Mouse (Mus musculus): ENCODE results near the gene Evi2b.

The Evi2b gene

DNA sequence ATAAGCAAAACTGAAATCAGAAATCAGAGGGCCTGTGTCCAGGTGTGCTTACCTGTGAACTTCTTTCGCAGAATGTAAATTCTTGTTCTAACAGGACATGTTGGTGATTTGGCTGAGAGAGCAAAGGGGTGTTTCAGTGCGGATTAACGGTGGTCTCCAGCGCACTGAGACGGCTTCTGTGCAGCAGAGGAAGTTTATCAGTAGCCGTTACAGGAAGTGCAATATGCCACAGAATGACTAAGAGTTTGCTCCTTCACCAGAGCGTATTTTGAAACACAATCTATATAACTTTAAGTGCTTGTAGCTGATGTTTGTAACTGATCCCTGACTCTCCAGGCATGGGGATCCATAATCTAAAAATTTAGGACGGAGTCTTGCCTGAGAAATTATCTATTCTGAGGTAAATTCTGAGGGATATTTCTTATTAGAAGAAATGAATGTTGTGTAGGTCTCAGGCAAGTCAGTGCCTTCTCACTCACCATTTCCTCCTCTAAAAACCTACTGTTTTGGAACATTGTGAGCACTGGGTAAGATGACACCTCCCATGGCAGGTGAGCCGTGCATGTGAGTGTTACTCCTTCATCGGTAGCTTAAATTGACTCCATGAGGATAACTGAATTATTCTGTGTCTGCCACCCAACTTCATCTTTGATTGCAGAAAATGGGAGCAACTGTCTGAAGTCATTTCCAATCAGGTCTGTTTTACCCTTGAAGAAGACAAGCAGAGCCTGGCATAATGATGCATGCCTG, at the start of gene Evi2b:
Gene Evi2b (minus strand): TSS at position 203 of the 750 bp plus-strand sequence.
- DNase-seq (ENCODE audit: extremely low spot score) = no peak

DNA sequence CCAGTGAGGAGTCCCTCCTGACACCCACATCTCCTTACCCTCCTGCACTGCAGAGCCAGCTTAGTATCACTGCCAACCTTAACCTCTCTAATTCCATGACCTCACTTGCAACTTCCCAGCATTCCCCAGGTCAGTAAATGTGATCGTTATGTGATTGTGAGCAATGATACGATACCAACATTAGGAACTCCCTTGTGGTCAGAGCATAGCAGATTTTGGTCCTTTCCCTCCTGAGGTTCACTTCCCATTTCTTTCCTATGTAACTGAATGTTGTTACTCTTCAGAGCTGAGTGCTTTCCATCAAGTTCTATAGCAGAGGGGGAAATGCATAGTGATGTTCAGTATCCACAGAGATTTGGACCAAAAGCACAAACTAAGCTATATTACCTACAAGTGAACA, 46.8 kb upstream of the Evi2b start:
- DNase-seq (ENCODE audit: extremely low spot score) = no peak

DNA sequence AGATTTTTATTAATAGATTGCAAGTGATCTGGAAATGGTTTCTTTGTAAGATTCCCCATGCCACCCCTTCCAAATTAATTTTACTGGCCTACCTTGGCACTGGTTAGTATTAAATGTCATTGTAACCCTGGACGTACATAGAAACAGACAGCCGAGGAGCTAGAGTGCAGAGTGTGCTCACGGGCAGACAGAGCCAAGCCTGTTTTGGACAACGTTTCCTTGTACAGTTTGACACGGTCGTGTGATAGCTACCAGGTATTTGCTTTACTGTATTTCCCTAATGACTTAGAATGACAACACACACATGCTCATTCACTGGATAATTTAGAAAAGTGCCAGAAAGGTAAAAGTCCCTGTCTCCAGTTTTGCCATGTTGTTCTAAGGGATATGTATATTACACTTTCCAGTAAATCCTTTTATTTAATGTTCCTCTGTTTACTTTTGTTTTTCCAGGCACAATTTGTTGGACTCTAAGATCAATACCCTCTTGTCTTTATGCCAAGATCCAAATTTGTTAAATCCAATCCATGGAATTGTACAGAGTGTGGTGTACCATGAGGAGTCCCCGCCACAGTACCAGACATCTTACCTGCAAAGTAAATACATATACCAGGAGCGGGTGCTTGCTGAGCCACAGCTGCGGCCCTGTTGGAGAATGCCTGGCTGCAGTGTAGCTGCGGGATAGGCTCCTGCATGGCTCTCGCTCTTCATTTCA, 44.8 kb upstream of the Evi2b start:
- DNase-seq (ENCODE audit: extremely low spot score) = no peak

DNA sequence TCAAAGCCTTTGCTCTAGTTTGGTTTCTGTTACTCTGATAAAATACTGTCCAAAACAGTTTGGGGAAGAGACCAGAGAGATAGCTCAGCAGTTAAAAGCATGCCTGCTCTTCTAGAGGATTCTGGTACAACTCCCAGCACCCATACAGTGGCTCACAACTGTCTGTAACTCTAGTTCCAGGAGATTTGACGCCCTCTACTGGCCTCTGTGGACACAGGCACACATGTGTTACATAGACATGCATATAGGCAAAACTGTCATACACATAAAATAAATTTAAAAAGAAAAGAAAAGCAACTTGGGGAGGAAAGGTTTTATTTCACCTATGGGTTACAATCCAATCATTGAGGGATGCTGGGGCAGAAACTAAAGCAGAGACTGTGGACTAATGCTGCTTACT, 43.4 kb upstream of the Evi2b start:
- no peak for DNase-seq (ENCODE audit: extremely low spot score)

DNA sequence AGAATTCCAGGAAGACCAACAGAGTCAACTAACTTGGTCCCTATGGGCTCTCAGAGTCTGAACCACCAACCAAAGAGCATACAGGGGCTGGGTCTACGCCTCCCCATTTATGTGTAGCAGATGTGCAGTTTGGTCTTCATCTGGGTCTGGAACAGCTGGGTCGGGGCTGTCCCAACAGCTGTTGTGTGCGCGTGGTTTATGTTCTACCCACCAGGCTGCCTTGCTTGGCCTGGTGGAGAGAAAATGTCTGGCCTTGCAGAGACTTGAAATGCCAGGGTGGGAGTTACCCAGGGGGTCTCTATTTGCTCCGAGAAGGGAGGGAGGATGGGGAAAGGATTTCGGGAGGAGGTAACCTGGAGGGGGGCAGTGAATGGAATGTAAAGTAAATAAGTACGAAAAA, 39.9 kb upstream of the Evi2b start:
- no peak for DNase-seq (ENCODE audit: extremely low spot score)

DNA sequence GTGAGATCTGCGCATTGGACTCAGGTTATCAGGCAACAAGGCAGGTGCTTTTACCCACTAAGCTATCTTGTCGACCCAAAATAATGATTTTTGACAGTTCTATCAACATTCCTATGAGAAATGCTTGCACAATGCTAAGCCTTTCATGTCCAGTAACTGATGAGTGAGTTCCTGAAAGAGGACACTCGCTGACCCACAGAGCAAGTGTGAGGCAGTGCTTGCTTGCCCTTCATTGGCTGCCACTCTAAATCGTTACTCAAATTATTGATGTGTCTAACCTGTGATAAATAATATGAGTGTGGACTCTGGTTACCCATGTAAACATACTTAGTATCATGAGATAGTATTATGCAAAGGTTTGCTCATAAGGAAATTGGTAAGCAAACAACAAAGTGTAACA, 37.0 kb upstream of the Evi2b start:
- DNase-seq (ENCODE audit: extremely low spot score) = no peak

DNA sequence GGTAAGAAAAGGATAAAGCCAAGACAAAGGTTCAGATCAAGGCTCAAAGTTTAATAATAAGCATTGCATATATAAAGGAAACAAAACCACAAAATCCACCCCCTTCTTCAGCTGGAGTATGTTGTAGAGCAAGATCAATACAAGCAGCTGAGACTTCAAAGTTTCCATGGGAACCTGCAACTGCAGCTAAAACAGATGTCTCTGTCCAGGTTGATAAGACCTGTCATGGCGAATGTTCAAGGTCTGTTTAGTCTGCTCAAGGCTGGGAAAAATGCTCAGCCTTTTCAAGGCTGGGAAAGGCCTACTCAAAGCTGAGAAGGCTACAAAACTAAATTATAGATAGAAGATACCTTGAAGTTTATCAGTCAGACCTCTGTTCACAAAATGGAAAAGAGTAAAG, 29.1 kb upstream of the Evi2b start:
- DNase-seq (ENCODE audit: extremely low spot score) = no peak

DNA sequence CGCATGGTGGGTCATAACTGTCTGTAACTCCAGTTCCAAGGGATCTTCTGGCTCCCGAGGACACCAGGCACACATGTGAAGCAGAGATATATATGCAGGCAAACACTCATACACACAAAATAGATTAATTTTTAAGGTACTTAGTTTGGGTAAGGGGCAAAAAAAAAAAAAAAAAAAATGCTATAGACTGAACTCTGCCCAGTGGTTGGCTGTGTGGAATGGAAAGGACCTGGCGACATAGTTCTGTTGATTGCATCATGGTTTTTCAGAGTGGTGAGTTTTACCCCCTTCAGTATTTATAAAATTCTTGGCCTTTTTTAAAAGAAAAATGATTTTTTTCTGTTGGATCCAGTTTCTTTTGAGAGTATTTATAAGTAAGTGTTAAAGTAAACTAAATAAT, 12.7 kb upstream of the Evi2b start:
- DNase-seq (ENCODE audit: extremely low spot score) = no peak

DNA sequence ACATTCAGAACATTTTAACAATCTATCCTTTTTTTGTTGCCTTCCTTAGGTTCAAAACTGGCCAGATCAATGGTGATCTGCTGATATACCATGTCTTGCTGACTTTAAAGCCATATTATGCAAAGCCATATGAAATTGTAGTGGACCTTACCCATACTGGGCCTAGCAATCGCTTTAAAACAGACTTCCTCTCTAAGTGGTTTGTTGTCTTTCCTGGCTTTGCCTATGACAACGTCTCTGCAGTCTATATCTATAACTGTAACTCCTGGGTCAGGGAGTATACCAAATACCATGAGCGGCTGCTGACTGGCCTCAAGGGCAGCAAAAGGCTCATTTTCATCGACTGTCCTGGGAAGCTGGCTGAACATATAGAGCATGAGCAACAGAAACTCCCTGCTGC, 12.0 kb upstream of the Evi2b start:
- no peak for DNase-seq (ENCODE audit: extremely low spot score)

DNA sequence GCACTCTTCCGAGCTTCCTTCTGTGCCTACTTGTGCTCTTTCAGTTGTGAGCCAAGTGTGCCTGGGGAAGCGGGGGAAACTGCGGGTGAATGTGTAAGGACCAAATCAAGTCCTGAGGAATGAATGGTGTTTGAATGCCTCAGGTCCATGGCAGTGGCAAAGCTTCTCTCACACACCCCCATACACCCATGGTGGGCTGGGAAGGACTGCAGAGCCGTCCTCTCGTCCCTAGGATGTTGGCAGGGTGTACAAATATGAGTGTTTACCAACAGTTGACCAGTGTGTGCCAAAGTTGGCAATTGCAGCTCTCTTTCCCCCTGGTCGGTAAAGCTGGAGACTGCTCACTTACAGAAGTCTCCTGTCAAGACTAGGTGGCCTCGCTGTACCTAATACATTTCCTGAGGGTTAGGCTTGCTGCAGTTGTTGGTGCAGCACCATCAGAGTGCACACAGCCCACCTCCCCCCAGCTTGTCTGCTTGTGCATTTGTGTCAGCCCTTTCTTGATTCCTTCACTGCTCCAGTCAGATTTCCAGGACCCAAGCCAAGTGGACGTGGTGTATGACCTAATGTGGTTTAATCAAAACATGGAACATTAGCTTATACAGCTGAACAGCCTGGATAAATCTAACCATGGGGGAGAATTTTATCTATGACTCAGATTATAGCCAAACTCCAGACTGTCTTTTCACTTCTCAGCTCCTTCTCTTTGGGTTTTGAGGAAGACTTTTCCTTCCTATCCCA, 10.6 kb upstream of the Evi2b start:
- DNase-seq (ENCODE audit: extremely low spot score) = no peak

DNA sequence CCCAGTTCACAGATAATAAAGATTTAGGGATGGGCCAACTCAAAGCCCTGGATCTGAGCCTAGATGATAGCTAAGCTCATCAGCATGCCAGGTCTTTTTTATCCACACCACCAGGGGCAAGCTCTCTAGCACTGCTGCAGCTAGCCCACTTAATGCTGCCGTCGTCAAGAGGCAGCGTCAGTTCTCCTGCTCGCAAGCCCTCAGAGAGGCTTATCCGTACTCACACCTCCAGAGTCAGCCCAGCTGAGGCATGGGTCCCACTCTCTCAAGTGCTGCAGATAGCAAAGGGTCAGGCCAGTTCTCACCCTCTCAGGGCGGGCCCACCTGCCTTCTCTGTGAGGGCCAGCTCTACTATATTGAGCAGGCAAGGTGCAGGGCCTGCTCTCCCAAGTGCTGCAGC, 9.7 kb upstream of the Evi2b start:
- DNase-seq (ENCODE audit: extremely low spot score) = no peak

DNA sequence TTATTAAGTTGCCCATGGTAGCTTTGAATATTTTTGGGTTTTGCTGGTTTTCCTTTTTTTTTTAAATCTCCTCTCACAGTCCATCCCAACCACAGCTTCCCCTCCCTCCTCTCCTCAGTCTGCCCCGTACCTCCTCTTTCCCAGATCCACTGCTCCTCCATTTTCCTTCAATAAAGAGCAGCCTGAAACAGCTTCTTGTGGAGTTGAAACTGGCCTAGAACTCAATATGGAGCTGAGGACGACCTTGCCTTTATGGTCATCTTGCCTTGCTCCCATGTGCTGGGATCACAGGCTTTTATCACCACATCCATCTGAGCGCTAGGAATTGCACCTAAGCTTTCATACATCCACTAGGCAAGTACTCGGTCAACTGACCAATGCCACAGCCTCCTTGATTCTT, 7.9 kb upstream of the Evi2b start:
- no peak for DNase-seq (ENCODE audit: extremely low spot score)

DNA sequence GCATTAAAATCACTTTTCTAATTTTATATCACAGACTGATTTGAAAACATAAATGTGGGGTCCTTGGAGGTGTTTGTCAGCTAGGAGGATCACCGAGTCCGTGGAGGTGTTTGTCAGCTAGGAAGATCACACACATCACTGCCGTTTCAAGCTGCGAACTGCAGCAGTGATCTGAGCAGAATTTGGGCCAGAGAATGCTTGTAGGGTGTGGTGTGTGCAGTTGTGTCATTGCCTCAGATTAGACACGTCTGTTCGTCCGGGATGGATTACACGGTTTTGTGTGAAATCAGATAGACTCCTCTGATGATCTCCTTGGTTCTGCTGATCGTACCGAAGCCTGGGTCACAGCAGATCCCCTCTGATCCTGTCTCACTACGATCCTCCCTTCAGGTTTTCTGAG, 7.2 kb upstream of the Evi2b start:
- DNase-seq (ENCODE audit: extremely low spot score) = no peak

DNA sequence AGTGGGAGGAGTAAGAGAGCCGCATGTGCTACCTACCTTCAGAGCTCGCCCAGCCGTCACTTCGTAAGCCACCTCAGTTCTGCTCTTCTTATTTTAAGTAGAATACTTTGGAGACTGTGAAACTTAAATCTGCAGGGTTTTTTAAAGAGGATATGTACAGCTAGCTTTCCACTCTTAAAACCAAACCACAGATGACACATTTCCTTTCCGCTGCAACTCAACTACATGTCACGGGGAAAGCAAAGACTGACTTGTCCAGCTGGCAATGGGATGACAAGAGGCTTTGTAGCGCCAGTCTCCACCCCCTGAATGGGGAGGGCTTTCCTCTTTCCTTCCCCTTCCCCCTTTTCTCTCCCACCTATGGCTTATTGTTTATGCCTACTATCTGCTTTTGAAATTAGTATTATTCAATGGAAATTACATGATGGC, 6.8 kb upstream of the Evi2b start, which contains the start of the genes Evi2 and Evi2a:
Gene Evi2 (minus strand): TSS at position 257 of the 429 bp plus-strand sequence.
Gene Evi2a (minus strand): TSS at position 277 of the 429 bp plus-strand sequence.
- DNase-seq (ENCODE audit: extremely low spot score) = no peak

DNA sequence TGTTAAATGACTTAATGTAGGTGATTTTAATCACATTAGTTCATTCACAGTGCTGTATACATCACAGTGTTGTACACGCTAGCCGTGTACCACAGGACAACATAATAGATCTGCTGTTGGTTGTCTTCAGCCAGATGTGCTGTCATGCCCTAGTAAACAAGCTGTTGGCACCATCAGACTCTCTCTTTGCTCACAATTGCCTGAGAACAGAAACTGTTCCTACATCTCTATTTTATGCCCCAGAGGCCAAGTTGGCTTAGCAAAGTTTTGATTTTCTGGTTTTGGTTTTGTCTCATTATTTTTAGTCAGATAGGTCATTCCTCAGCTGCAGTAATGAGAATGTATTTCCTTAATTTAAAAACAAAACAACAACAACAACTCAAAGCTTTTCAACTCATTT, 6.2 kb upstream of the Evi2b start:
- no peak for DNase-seq (ENCODE audit: extremely low spot score)

DNA sequence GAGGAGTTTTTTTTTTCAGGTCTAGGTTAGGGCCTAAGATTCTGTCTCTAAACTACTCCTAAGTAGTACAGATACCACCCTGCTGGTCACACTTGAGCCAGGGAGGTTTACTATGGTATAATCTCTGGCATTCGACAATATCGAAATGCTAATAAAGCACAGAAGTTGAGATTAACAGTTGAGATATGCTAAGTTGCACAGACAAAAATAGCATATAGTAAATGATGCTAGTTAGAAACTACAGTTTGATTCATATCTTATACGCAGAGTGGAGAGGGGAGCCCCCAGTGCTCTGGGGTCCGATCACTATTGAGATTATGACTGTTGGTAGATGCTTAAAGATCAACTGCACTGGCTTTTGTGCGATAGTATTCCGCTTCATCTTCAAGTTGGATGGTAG, 5.7 kb upstream of the Evi2b start:
- no peak for DNase-seq (ENCODE audit: extremely low spot score)

DNA sequence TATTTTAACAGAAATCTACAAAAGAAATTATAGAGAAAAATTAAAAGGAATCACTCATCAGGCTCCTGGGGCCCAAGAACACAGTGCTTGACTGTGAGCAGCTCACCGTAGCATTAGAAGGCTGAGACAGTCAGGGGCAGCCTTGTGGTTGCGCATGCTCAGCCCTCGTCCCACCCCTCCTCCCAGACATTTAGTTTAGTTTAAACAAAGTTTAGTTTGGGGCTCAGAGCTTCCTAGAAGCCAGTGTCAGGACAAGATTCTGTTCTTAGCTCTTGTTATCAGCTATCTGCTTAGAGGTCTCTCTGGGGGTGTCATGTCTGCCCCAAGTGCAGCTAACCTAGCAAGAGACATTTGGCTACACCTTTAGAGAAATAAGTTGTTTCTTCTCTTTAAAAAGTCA, 5.0 kb upstream of the Evi2b start:
- no peak for DNase-seq (ENCODE audit: extremely low spot score)

DNA sequence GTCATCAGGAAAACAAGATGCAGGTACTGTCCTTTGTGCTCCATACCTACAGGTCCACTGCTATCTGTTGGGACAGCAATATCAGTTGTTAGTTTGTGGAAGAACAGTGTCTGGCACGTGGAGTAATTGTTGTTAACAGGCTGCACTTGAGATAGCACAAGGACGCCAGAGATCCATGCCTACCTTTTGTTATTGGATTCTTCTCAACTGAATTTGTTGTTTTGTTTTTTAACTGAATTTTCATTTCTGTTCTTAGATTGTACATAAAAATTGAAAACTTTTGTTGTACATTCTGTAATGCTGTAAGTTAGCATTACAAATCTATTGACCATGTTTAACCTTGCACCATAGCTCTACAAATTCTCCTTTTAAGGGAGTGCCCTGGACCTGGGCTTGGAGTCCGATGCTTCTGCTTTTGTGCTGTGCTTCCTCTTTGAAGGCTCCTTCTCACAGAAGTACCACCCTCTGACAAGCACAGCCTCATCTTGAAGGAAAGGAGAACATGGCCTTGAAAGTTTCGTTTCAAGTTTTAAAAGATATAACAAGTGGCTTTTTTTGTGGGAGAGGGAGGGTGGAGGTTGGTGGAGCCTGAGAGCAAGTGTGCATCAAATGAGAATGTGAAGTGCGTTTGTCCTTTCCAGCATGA, 4.3 kb upstream of the Evi2b start:
- no peak for DNase-seq (ENCODE audit: extremely low spot score)

DNA sequence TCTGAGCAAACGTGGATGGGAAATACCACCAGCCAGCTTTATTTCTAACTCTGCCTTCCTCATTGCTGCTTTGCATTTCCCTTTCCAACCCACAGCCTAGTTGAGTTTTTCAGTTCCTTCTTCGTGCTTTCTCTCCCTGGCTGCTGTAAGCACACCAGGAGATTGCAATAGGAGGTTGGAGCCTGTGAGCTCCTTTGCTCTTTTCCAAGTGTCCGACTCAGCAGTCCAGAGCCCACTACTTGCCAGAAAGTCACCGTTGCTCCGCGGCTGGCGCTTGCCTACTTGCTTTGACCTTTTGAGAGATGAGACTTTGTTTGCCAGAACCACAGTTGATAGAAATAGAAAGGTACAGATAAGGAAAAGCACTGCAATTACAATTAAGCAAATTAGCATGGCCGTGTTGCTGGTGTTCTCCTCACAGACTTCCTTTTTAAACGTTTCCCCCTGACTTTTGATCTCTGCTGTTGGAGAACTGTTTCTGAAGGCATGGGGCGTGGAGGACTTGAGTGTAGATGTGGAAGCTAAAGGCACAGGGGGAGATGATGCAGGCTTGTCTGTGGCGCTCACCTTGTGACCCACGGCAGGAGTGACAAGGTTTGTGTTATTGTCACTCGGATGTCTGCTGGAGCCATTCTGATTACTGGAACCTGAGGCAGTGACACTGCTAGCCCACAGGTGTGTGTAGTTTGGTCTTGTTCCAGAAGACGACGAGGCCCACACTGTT, 3.6 kb upstream of the Evi2b start:
- DNase-seq (ENCODE audit: extremely low spot score) = no peak

DNA sequence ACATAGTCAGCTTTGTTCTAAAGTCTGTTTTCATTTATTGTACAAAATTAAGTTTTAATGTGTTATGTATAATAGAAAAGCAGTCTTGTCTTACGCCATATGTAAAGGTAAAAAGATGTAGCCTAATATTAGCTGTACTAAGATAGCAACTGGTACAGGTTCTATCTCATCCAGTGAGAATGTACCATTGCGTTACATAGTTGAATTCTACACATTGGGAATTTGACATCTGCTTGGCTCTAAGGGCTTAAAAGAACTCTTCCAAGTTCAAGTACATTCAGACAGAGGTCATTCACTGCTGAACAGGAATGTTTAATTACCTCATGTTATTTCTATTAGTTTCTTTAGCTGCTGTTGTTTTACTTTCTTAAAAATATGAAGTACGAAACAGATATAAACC, 3.0 kb upstream of the Evi2b start:
- no peak for DNase-seq (ENCODE audit: extremely low spot score)

DNA sequence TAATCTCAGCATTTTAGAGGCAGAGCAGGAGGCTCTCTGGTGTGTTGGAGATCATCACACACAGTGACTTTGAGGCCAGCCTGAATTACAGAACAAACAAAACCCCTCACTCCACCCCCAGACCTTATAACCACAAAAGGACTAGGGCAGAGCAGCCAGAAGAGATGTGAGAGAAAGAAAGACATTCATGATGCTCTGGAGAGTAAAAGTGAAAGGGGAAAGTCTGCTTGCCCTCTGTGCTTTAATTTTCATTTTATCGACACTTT, 681 bp upstream of the Evi2b start:
- DNase-seq (ENCODE audit: extremely low spot score) = no peak

DNA sequence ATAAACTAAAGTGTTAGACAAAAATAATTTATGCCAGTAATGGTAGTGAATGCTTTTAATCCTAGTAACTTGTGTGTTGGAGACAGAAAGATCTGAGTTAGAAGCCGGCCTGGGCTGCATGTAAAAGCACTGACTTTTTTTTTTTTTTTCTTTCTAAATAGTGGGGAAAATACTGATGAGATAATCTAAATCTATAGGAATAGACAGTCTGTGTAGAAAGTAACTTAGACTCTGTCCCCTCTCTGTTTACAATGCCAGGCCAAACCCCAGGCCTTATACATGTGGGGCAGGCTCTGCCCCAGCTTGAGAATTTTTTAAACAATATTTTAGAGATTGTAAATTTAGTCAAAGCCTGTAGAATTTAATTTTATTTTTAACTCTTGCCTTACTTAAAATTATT, 618 bp downstream of the Evi2b start:
- DNase-seq (ENCODE audit: extremely low spot score) = no peak

Measured in embryo, embryonic 9.5 days (tissue).